Mouse (Mus musculus) olfactory bulb, adult 2 months (tissue): ENCODE results near the gene Gm20532.

ENCODE experiments used
- CTCF ChIP-seq: fragments of 200-500 bp; IDR thresholded peaks from 2 replicates; pipeline ENCODE4 v1.5.1; 2012; ENCODE audit warnings: low read depth, mild to moderate bottlenecking, low read length, moderate library complexity; ENCODE audit not compliant: insufficient read depth
- POLR2A ChIP-seq: fragments of 200-500 bp; IDR thresholded peaks from 2 replicates; pipeline ENCODE4 v1.6.1; 2012; ENCODE audit warnings: mild to moderate bottlenecking, low read depth, low read length, moderate library complexity; ENCODE audit not compliant: insufficient read depth

DNA sequence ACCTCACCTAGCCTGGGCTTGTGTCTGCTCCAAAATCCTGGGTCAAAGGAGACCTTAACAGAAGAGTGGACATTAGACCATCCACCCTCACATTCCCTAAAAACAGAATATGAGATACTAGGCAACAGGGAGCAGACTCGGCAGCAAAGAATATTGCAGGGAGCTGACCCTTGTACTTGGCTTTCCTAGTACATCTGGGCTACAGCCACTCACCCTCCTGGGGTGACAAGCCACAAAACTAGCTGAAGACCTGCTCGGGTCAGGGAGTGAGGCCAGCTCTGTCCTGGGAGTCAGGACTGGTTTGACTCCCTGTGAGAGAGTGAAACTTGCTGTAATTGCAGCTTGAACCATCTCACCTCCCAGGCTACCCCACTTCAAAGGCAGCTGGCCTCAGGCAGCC is 46.9 kb upstream of the Gm20532 start:
- TF ChIP-seq CTCF (no peak), POLR2A (no peak)
